8 mouse cellular contexts compared by ENCODE assay signal in genomic region chr15:63997705-63998409, GRCm38 (mm10).
DNase-seq lines count a peak whose midpoint lies in the region; ATAC-seq and TF ChIP-seq lines count a peak whose summit lies in the region.

No protein-coding gene starts in this region.

- no peaks in the 10 kb centered on the region for H3K9me3 ChIP-seq in ES-E14 (ENCODE audit: control insufficient read depth, insufficient read depth, low read depth, low read length)
- no peaks in the 10 kb centered on the region for H3K9me3 ChIP-seq in forebrain, embryonic 16.5 days (ENCODE audit: control insufficient read depth, low read length)
- no peaks in the 10 kb centered on the region for H3K9me3 ChIP-seq in lung, embryonic 14.5 days (ENCODE audit: low read depth, low read length)

- ATAC-seq in forebrain, embryonic 16.5 days: peak; percentile 94
- peak; percentile 97 for ATAC-seq in lung, embryonic 14.5 days (ENCODE audit: insufficient read depth)

- peak overlapping the region; percentile 79 for H3K27ac ChIP-seq in ES-E14 (ENCODE audit: insufficient read depth, low read depth, low read length, poor library complexity, severe bottlenecking)
- H3K27ac ChIP-seq in forebrain, embryonic 16.5 days (ENCODE audit: low read length): peak overlapping the region; percentile 94
- H3K27ac ChIP-seq in layer of hippocampus, adult 2 months: peak overlapping the region; percentile 92
- peak overlapping the region; percentile 88 for H3K27ac ChIP-seq in lung, embryonic 14.5 days (ENCODE audit: low read depth)
- H3K27ac ChIP-seq in olfactory bulb, adult 2 months (ENCODE audit: insufficient read depth, low read depth, low read length): peak overlapping the region; percentile 85
- H3K27ac ChIP-seq in thymus, adult 2 months (ENCODE audit: control insufficient read depth, insufficient read depth, low read length): no peak overlapping the region

- H3K4me2 ChIP-seq in forebrain, embryonic 16.5 days (ENCODE audit: low read length): peak overlapping the region; percentile 79
- H3K4me2 ChIP-seq in lung, embryonic 14.5 days: peak overlapping the region; percentile 78

- H3K9ac ChIP-seq in ES-E14 (ENCODE audit: insufficient read depth, low read depth, low read length, poor library complexity, severe bottlenecking): peak overlapping the region; percentile 87
- peak overlapping the region; percentile 77 for H3K9ac ChIP-seq in forebrain, embryonic 16.5 days (replicated peaks; ENCODE audit: low read depth, low read length)
- peak overlapping the region; percentile 77 for H3K9ac ChIP-seq in lung, embryonic 14.5 days

- TF ChIP-seq CTCF in layer of hippocampus, adult 2 months (conservative IDR thresholded peaks at IDR 0.05): peak; percentile 39; the same call in 1 of the 2 replicates
- no peak for TF ChIP-seq CTCF in lung, embryonic 14.5 days (IDR thresholded peaks at IDR 0.05; ENCODE audit: low read depth)
- no peak; the same call in 1 of the 2 replicates for TF ChIP-seq CTCF in olfactory bulb, adult 2 months (IDR thresholded peaks at IDR 0.05; ENCODE audit: insufficient read depth, low read depth, low read length)
- TF ChIP-seq CTCF in thymus, adult 2 months (IDR thresholded peaks at IDR 0.05; ENCODE audit: borderline replicate concordance, control insufficient read depth, extremely low read depth, insufficient read depth, low read length, poor library complexity): no peak

- in situ Hi-C loops in ES-E14 (cut with MboI; ENCODE audit: low sequenced_read_pairs in 2 of 2, unreplicated experiment in 2 of 2): no loop called here

- no peaks in the 10 kb centered on the region for H3K27me3 ChIP-seq in forebrain, embryonic 16.5 days (replicated peaks; ENCODE audit: control insufficient read depth, insufficient read depth, low read length)
- H3K27me3 ChIP-seq in lung, embryonic 14.5 days (ENCODE audit: insufficient read depth, low read length): no peaks in the 10 kb centered on the region
- H3K27me3 ChIP-seq in thymus, adult 2 months (ENCODE audit: control insufficient read depth, insufficient read depth, low read length): no peaks in the 10 kb centered on the region

- TF ChIP-seq POLR2A in olfactory bulb, adult 2 months (IDR thresholded peaks at IDR 0.05; ENCODE audit: insufficient read depth, low read depth, low read length): 0 out of 2 replicates have a peak, but pooled peaks have one; percentile 28
- TF ChIP-seq POLR2A in thymus, adult 2 months (IDR thresholded peaks at IDR 0.05; ENCODE audit: control insufficient read depth, extremely low read depth, insufficient read depth, low read length, poor library complexity): no peak

- intact Hi-C loops in heart, postnatal 36 days (cut with DNase I): loop anchor here (5.0 to 10.0 kb wide), 2 partner anchors 64 to 317 kb away; partner anchors contain the start of gene Fam49b

- H3K36me3 ChIP-seq in ES-E14 (ENCODE audit: control insufficient read depth, insufficient read depth, low read length, poor library complexity, severe bottlenecking): no peaks in the 10 kb centered on the region
- no peaks in the 10 kb centered on the region for H3K36me3 ChIP-seq in forebrain, embryonic 16.5 days (ENCODE audit: control insufficient read depth, insufficient read depth)
- H3K36me3 ChIP-seq in lung, embryonic 14.5 days (ENCODE audit: insufficient read depth): no peaks in the 10 kb centered on the region
- no peaks in the 10 kb centered on the region for H3K36me3 ChIP-seq in thymus, adult 2 months (ENCODE audit: control insufficient read depth, insufficient read depth, low read length)

- H3K4me1 ChIP-seq in ES-E14 (ENCODE audit: control insufficient read depth in 2 of 2, insufficient read depth in 2 of 2, low read length in 2 of 2, poor library complexity in 1 of 2): peaks cover 0 to 5% of the 10 kb centered on the region in 2 experiments; a peak in 3 of 4 replicates
- peaks cover 30% of the 10 kb centered on the region for H3K4me1 ChIP-seq in forebrain, embryonic 16.5 days (replicated peaks; ENCODE audit: control insufficient read depth, insufficient read depth, low read length)
- 0 out of 2 replicates have a peak, but pooled peaks cover 7% of the 10 kb centered on the region for H3K4me1 ChIP-seq in lung, embryonic 14.5 days (ENCODE audit: insufficient read depth)
- H3K4me1 ChIP-seq in olfactory bulb, adult 2 months (ENCODE audit: control insufficient read depth, insufficient read depth, low read length): peaks cover 2% of the 10 kb centered on the region; the same call in 1 of the 2 replicates
- H3K4me1 ChIP-seq in thymus, adult 2 months (replicated peaks; ENCODE audit: control insufficient read depth, insufficient read depth, low read length): peaks cover 14% of the 10 kb centered on the region

- peak; percentile 94 for DNase-seq in ES-E14 (ENCODE audit: low read depth, low spot score)
- DNase-seq in cerebellum, adult 11-12 months: peak; percentile 99
- DNase-seq in heart, postnatal 36 days: peak; percentile 89 to 91
- DNase-seq in layer of hippocampus, adult 2 months (ENCODE audit: low spot score in 2 of 2): peak; percentile 89 to 91
- DNase-seq in lung, embryonic 14.5 days: peak; percentile 97
- peak; percentile 91 for DNase-seq in thymus, adult 2 months

- under 1% methylated on average over 75 of the region's 104 CpGs for WGBS in forebrain, embryonic 16.5 days
- WGBS in lung, embryonic 14.5 days: 0% methylated on average over 70 of the region's 104 CpGs
- WGBS in olfactory bulb, adult 2 months: 2% methylated on average over 100 of the region's 104 CpGs
- WGBS in thymus, adult 2 months: under 1% methylated on average over 91 of the region's 104 CpGs

- peak overlapping the region; percentile 70 to 84 for H3K4me3 ChIP-seq in ES-E14 (ENCODE audit: insufficient read depth in 1 of 2, low read depth in 1 of 2, low read length in 2 of 2, poor library complexity in 1 of 2, severe bottlenecking in 1 of 2)
- peak overlapping the region; percentile 63 for H3K4me3 ChIP-seq in forebrain, embryonic 16.5 days (replicated peaks; ENCODE audit: low read length)
- H3K4me3 ChIP-seq in layer of hippocampus, adult 2 months: peak overlapping the region; percentile 83
- H3K4me3 ChIP-seq in lung, embryonic 14.5 days (ENCODE audit: low read depth, low read length): peak overlapping the region; percentile 83
- peak overlapping the region; percentile 95 for H3K4me3 ChIP-seq in olfactory bulb, adult 2 months (ENCODE audit: insufficient read depth, low read depth, low read length)
- peak overlapping the region; percentile 68 for H3K4me3 ChIP-seq in thymus, adult 2 months (ENCODE audit: control insufficient read depth, insufficient read depth, low read length)

TF ChIP-seq in ES-E14, 5 proteins besides CTCF, POLR2A, EP300 and RAD21:
- TF ChIP-seq HCFC1 (IDR thresholded peaks at IDR 0.05; ENCODE audit: borderline replicate concordance, insufficient read depth, low read length): 0 out of 2 replicates have a peak, but pooled peaks have one; percentile 23
- TF ChIP-seq ZNF384 (IDR thresholded peaks at IDR 0.05; ENCODE audit: low read depth, low read length): no peak
- no peak for TF ChIP-seq CHD2 (IDR thresholded peaks at IDR 0.05; ENCODE audit: low read depth, low read length)
